Mouse (Mus musculus): ENCODE data around the gene Svbp. TPM values are rescaled to one million over a fixed set of nuclear protein-coding genes. Genes with fewer than 3 reads are reported as not detected.

The Svbp gene
- polyA plus RNA-seq, 1 experiment, result 39.1 TPM

DNA sequence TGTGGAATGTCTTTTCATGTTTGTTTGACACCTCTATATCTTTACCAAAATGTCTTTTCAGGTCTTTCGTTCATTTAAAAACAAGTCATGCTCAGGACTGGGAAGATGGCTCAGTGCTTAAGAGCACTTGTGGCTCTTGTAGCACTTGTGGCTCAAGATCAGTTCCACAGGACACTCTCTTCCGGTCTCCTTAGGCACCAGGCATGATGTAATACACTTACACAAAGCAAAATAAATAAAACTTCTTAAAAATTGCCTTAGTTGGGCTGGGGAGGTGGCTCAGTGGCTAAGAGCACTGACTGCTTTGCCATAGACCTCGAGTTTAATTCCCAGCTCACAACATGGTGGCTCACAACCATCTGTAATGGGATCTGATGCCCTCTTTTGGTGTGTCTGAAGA is 33.7 kb upstream of the Svbp start:
- Histone ChIP-seq H3K9me3 (replicated peaks; ENCODE audit: control insufficient read depth, insufficient read depth, low read length, poor library complexity, severe bottlenecking) (no peaks in the 10 kb centered on the region), H3K27me3 (ENCODE audit: control insufficient read depth, insufficient read depth, low read length, poor library complexity, severe bottlenecking) (no peaks in the 10 kb centered on the region), H3K36me3 (ENCODE audit: control insufficient read depth, insufficient read depth, low read length, poor library complexity, severe bottlenecking) (no peaks in the 10 kb centered on the region), H3K4me1 (ENCODE audit: control insufficient read depth, insufficient read depth, low read length) (peaks cover 2% of the 10 kb centered on the region), H3K27ac (ENCODE audit: insufficient read depth, low read length) (no peak overlapping the region), H3K4me3 (ENCODE audit: low read depth, low read length) (no peak overlapping the region), H3K9ac (ENCODE audit: low read depth, poor library complexity, severe bottlenecking) (no peak overlapping the region)
- TF ChIP-seq CTCF (IDR thresholded peaks at IDR 0.05; ENCODE audit: low read depth, low read length), result no peak
- no peak for TF ChIP-seq POLR2A (IDR thresholded peaks at IDR 0.05; ENCODE audit: insufficient read depth, low read length)

DNA sequence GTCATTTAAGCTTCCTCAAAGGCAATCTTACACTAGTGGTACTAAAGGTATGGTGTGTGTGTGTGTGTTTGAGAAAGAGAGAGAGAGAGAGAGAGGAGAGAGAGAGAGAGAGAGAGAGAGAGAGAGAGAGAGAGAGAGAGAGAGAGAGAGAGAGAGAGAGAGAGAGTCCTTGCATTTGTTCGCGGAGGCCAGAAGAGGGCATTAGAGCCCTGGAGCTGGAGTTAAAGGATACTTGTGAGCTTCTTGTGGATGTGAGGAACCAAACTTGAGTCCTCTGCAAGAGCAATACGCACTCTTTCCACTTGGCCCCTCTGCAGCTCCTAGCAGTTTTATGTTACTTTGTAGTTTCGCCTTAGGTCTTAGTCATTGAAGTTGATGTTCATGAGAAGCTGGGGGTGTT is 32.1 kb upstream of the Svbp start:
- no peak overlapping the region for H3K27ac ChIP-seq (ENCODE audit: insufficient read depth, low read length)
- no peak overlapping the region for H3K9ac ChIP-seq (ENCODE audit: low read depth, poor library complexity, severe bottlenecking)
- no peaks in the 10 kb centered on the region for H3K27me3 ChIP-seq (ENCODE audit: control insufficient read depth, insufficient read depth, low read length, poor library complexity, severe bottlenecking)
- peaks cover 2% of the 10 kb centered on the region for H3K4me1 ChIP-seq (ENCODE audit: control insufficient read depth, insufficient read depth, low read length)
- TF ChIP-seq EP300 (IDR thresholded peaks at IDR 0.05; ENCODE audit: insufficient read depth, low read depth, low read length) (no peak), POLR2A (IDR thresholded peaks at IDR 0.05; ENCODE audit: insufficient read depth, low read length) (no peak), CTCF (IDR thresholded peaks at IDR 0.05; ENCODE audit: low read depth, low read length) (no peak)
- no peak overlapping the region for H3K4me3 ChIP-seq (ENCODE audit: low read depth, low read length)
- H3K9me3 ChIP-seq (replicated peaks; ENCODE audit: control insufficient read depth, insufficient read depth, low read length, poor library complexity, severe bottlenecking), result no peaks in the 10 kb centered on the region
- H3K36me3 ChIP-seq (ENCODE audit: control insufficient read depth, insufficient read depth, low read length, poor library complexity, severe bottlenecking), result no peaks in the 10 kb centered on the region

DNA sequence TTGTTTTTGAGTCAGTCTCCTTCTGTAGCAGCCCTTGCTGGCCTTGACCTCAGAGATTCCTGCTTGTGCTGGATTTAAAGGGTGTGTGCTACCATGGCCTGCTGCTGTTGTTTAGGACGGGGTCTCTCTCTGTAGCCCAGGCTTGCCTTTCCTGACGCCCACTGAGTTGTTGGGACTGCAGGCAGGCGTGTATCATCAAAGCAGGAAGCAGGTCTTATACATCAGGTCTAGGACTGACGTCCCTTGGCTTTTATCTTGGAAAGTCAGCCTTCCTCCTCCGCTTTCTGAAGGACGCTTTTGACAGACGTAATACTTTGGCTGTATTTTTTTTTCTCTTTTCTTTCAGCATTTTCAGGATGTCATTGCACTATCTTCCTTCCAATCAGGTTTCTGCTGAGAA is 29.2 kb upstream of the Svbp start:
- H3K9me3 ChIP-seq (replicated peaks; ENCODE audit: control insufficient read depth, insufficient read depth, low read length, poor library complexity, severe bottlenecking), result no peaks in the 10 kb centered on the region
- H3K36me3 ChIP-seq (ENCODE audit: control insufficient read depth, insufficient read depth, low read length, poor library complexity, severe bottlenecking), result no peaks in the 10 kb centered on the region
- H3K27me3 ChIP-seq (ENCODE audit: control insufficient read depth, insufficient read depth, low read length, poor library complexity, severe bottlenecking), result no peaks in the 10 kb centered on the region
- TF ChIP-seq CTCF (IDR thresholded peaks at IDR 0.05; ENCODE audit: low read depth, low read length), result no peak
- no peak for TF ChIP-seq POLR2A (IDR thresholded peaks at IDR 0.05; ENCODE audit: insufficient read depth, low read length)
- no peak for TF ChIP-seq EP300 (IDR thresholded peaks at IDR 0.05; ENCODE audit: insufficient read depth, low read depth, low read length)
- H3K9ac ChIP-seq (ENCODE audit: low read depth, poor library complexity, severe bottlenecking), result no peak overlapping the region
- H3K27ac ChIP-seq (ENCODE audit: insufficient read depth, low read length), result no peak overlapping the region
- H3K4me3 ChIP-seq (ENCODE audit: low read depth, low read length), result no peak overlapping the region
- peaks cover 2% of the 10 kb centered on the region for H3K4me1 ChIP-seq (ENCODE audit: control insufficient read depth, insufficient read depth, low read length)

DNA sequence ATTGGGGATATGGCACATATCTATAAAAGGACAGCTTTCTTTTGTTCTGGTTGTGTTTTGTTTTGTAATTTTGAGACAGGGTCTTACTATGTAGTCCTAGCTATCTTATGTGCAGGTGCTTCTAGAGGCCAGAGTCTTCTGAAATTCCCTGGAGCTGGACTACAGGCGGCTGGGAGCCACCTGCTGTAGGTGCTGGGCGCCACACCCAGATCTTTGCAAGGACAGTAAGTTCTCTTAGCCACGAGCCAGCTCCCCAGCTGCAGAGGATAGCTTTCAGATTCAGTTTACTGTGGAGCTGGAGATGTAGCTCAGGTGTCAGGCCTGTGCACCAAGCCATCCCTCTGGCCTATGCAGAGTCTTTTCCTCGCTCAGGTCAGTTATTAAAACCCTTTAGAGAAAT is 28.0 kb upstream of the Svbp start:
- peaks cover 2% of the 10 kb centered on the region for H3K4me1 ChIP-seq (ENCODE audit: control insufficient read depth, insufficient read depth, low read length)
- no peak overlapping the region for H3K27ac ChIP-seq (ENCODE audit: insufficient read depth, low read length)
- TF ChIP-seq EP300 (IDR thresholded peaks at IDR 0.05; ENCODE audit: insufficient read depth, low read depth, low read length) (no peak), CTCF (IDR thresholded peaks at IDR 0.05; ENCODE audit: low read depth, low read length) (peak; percentile 34), POLR2A (IDR thresholded peaks at IDR 0.05; ENCODE audit: insufficient read depth, low read length) (no peak)
- no peaks in the 10 kb centered on the region for H3K27me3 ChIP-seq (ENCODE audit: control insufficient read depth, insufficient read depth, low read length, poor library complexity, severe bottlenecking)
- no peaks in the 10 kb centered on the region for H3K9me3 ChIP-seq (replicated peaks; ENCODE audit: control insufficient read depth, insufficient read depth, low read length, poor library complexity, severe bottlenecking)
- no peak overlapping the region for H3K9ac ChIP-seq (ENCODE audit: low read depth, poor library complexity, severe bottlenecking)
- no peak overlapping the region for H3K4me3 ChIP-seq (ENCODE audit: low read depth, low read length)
- no peaks in the 10 kb centered on the region for H3K36me3 ChIP-seq (ENCODE audit: control insufficient read depth, insufficient read depth, low read length, poor library complexity, severe bottlenecking)

DNA sequence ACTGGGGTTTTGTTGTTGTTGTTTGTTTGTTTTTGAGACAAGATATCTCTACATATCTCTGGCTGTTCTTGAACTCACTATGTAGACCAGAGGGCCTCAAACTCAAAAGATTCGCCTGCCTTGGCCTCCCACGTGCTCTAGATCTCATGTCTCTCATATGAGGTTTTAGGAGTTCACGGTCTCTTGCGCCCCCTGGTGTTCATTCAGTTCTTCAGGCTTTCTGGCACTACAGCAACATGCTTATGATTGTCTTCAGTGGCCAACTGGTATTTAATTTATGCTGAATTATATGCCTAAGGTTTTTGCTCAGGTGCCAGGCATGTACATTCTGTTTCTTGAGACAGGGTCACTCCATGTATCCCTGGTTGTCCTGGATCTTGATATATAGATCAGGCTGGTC is 27.4 kb upstream of the Svbp start:
- Histone ChIP-seq H3K36me3 (ENCODE audit: control insufficient read depth, insufficient read depth, low read length, poor library complexity, severe bottlenecking) (no peaks in the 10 kb centered on the region), H3K27me3 (ENCODE audit: control insufficient read depth, insufficient read depth, low read length, poor library complexity, severe bottlenecking) (no peaks in the 10 kb centered on the region), H3K4me3 (ENCODE audit: low read depth, low read length) (no peak overlapping the region), H3K27ac (ENCODE audit: insufficient read depth, low read length) (no peak overlapping the region), H3K9me3 (replicated peaks; ENCODE audit: control insufficient read depth, insufficient read depth, low read length, poor library complexity, severe bottlenecking) (no peaks in the 10 kb centered on the region), H3K4me1 (ENCODE audit: control insufficient read depth, insufficient read depth, low read length) (peaks cover 2% of the 10 kb centered on the region), H3K9ac (ENCODE audit: low read depth, poor library complexity, severe bottlenecking) (no peak overlapping the region)
- no peak for TF ChIP-seq POLR2A (IDR thresholded peaks at IDR 0.05; ENCODE audit: insufficient read depth, low read length)
- TF ChIP-seq CTCF (IDR thresholded peaks at IDR 0.05; ENCODE audit: low read depth, low read length), result peak; percentile 58

DNA sequence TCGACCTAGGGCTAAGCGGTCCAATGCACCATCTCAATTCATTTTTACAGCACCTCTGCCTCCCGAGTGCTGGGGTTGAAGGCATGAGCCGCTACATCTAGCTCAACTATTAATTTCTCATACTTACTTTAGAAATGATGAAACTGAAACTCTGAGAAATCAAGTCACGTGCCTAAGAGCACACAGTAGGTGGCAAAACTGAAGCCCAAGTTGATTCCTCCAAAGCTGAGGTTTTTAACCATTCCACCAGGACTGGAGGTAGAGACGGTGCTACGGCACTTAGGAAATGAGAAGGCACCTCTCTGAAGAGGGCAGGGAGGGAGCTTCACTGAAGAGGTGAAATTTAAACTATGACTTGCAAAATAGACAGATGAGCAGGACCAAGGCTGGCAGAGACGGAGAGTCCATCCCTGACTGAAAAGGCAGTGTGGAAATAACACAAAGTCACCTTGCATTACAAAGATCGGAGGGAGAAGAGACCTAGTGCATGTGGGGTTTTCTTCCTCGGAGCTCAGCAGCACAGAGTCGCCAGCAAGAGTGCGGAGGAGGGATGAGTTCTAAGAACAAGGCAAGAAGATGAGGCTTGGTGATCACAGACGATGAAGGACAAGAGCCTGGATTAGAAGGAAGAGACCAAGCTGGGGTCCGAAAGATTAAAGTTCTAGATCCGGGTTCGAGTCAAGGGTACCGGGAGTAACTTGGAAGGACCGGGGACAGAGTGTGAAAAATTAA is 22.0 kb upstream of the Svbp start:
- Histone ChIP-seq H3K9me3 (replicated peaks; ENCODE audit: control insufficient read depth, insufficient read depth, low read length, poor library complexity, severe bottlenecking) (no peaks in the 10 kb centered on the region), H3K4me3 (ENCODE audit: low read depth, low read length) (peak overlapping the region; percentile 88), H3K36me3 (ENCODE audit: control insufficient read depth, insufficient read depth, low read length, poor library complexity, severe bottlenecking) (no peaks in the 10 kb centered on the region), H3K27me3 (ENCODE audit: control insufficient read depth, insufficient read depth, low read length, poor library complexity, severe bottlenecking) (no peaks in the 10 kb centered on the region), H3K27ac (ENCODE audit: insufficient read depth, low read length) (no peak overlapping the region), H3K4me1 (ENCODE audit: control insufficient read depth, insufficient read depth, low read length) (no peaks in the 10 kb centered on the region), H3K9ac (ENCODE audit: low read depth, poor library complexity, severe bottlenecking) (peak overlapping the region; percentile 73)
- TF ChIP-seq CTCF (IDR thresholded peaks at IDR 0.05; ENCODE audit: low read depth, low read length), result no peak
- no peak for TF ChIP-seq POLR2A (IDR thresholded peaks at IDR 0.05; ENCODE audit: insufficient read depth, low read length)
- no peak for TF ChIP-seq EP300 (IDR thresholded peaks at IDR 0.05; ENCODE audit: insufficient read depth, low read depth, low read length)

Measured in ES-Bruce4 (cell line).